Comparison of ENCODE assay signal across 13 mouse cellular contexts in the genomic region with DNA sequence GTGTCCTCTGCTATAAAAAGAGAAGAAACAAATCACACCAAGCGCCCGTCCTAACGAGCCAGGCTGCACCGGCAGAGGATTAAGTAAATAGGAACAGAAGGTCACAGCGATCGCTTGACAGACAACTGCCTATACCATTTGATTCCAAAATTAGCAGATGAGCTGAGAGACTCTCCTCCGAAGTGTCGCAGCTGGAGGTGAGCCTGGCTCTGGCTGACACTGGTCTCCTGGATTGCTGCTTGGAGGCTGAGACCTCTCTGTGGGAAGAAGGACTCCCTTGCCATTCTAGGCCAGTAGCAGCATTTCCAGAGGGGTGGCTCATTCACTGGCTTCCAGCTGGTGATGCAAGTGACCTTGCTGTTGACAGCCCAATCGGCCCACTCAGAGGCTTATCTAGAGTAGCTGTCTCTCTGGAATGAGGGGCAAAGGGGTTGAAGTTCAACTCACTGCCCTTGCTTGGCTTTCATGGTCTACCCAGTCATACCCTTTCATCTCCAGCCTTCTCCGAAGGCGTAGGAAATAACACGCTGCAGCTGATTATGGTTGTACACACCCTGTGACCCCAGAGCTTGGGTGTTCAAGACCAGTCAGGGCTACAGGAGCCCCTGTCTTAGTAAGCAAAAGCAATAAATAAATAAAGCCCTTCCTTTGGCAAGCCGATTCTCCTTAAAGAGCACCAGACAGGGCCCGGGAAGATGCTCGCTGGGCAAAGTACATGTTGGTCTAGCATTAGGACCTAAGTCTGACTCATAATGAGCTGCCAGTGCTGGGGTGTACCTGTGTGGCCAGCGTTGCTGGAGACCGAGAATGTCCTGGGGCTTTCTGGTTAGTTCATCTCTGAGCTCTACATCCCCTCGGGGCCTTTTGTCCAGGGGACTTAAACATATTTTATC.
DNase-seq lines count a peak whose midpoint lies in the region; ATAC-seq and TF ChIP-seq lines count a peak whose summit lies in the region.
"Had no signal": no experiment of that assay in that cellular context is flagged by ENCODE, and none has a peak within 500 bp of the region (broad histone marks: within the 10 kb centered on the region; RNA-seq: fewer than 3 reads in every experiment).

No protein-coding gene starts in this region.

- 41% methylated on average over 18 of the region's 18 CpGs for WGBS in heart, embryonic 15.5 days
- WGBS in liver, adult 2 months = 30% methylated on average over 18 of the region's 18 CpGs
- 74% methylated on average over 18 of the region's 18 CpGs for WGBS in forebrain, embryonic 10.5 days

- no peak for TF ChIP-seq POLR2A in liver, adult 2 months (IDR thresholded peaks at IDR 0.05; ENCODE audit: extremely low read depth, insufficient read depth, low read length)

- H3K27ac ChIP-seq in heart, embryonic 15.5 days = no peak overlapping the region
- peak overlapping the region; percentile 22; the same call in 1 of the 2 replicates for H3K27ac ChIP-seq in liver, adult 2 months (replicated peaks; ENCODE audit: insufficient read depth, low read depth, low read length)
- no peak overlapping the region for H3K27ac ChIP-seq in forebrain, embryonic 10.5 days
- H3K27ac ChIP-seq: lung, embryonic 15.5 days; stomach, embryonic 15.5 days had no signal

- no peaks in the 10 kb centered on the region for H3K9me3 ChIP-seq in heart, embryonic 15.5 days (replicated peaks)
- 0 out of 2 replicates have a peak, but pooled peaks cover 3% of the 10 kb centered on the region for H3K9me3 ChIP-seq in forebrain, embryonic 10.5 days
- H3K9me3 ChIP-seq: lung, embryonic 15.5 days; stomach, embryonic 15.5 days had no signal

- no peak for DNase-seq in heart, adult 11 months
- peak; percentile 73 to 77 for DNase-seq in adrenal gland, postnatal 36 days
- peak; percentile 63 for DNase-seq in liver, adult 2 months (ENCODE audit: extremely low read depth, low read depth, low spot score)
- DNase-seq in yolk sac, embryonic 10.5 days (ENCODE audit: low spot score) = peak; percentile 82
- no peak for DNase-seq in thymus, postnatal 14 days
- no peak for DNase-seq in forebrain, embryonic 10.5 days (ENCODE audit: extremely low spot score, low spot score)
- DNase-seq: kidney, adult 18-20 months; thymus, postnatal 4 days had no signal

- 0 out of 2 replicates have a peak overlapping the region, but pooled peaks have one; percentile 10 for H3K4me2 ChIP-seq in heart, embryonic 15.5 days
- H3K4me2 ChIP-seq: lung, embryonic 15.5 days; stomach, embryonic 15.5 days had no signal

- H3K36me3 ChIP-seq in heart, embryonic 15.5 days = no peaks in the 10 kb centered on the region
- no peaks in the 10 kb centered on the region for H3K36me3 ChIP-seq in liver, adult 2 months (ENCODE audit: control insufficient read depth, insufficient read depth, low read length)
- H3K36me3 ChIP-seq in forebrain, embryonic 10.5 days (replicated peaks) = no peaks in the 10 kb centered on the region
- H3K36me3 ChIP-seq: lung, embryonic 15.5 days; stomach, embryonic 15.5 days had no signal

- ATAC-seq in heart, embryonic 15.5 days (replicated peaks; ENCODE audit: insufficient number of reproducible peaks, insufficient read depth, low FRiP score, low read depth) = no peak
- ATAC-seq: forebrain, embryonic 14.5 days had no signal

- TF ChIP-seq CTCF in liver, adult 2 months (IDR thresholded peaks at IDR 0.05; ENCODE audit: low read depth, low read length) = 0 out of 2 replicates have a peak, but pooled peaks have one; percentile 1

- no peaks in the 10 kb centered on the region for H3K79me2 ChIP-seq in liver, adult 2 months (ENCODE audit: control insufficient read depth, insufficient read depth, low read length)

- H3K4me3 ChIP-seq in heart, embryonic 15.5 days = no peak overlapping the region
- H3K4me3 ChIP-seq in liver, adult 2 months (ENCODE audit: insufficient read depth, low read depth, low read length) = no peak overlapping the region
- H3K4me3 ChIP-seq in forebrain, embryonic 10.5 days = no peak overlapping the region
- H3K4me3 ChIP-seq: lung, embryonic 15.5 days; myocyte; stomach, embryonic 15.5 days had no signal

- no peak overlapping the region for H3K9ac ChIP-seq in heart, embryonic 15.5 days
- H3K9ac ChIP-seq in liver, adult 2 months (ENCODE audit: low read depth, low read length) = no peak overlapping the region
- H3K9ac ChIP-seq: lung, embryonic 15.5 days; stomach, embryonic 15.5 days had no signal

- peaks cover 35% of the 10 kb centered on the region for H3K27me3 ChIP-seq in heart, embryonic 15.5 days
- no peaks in the 10 kb centered on the region for H3K27me3 ChIP-seq in liver, adult 2 months (ENCODE audit: control insufficient read depth, insufficient read depth, low read length)
- peaks cover 26% of the 10 kb centered on the region for H3K27me3 ChIP-seq in forebrain, embryonic 10.5 days (ENCODE audit: poor library complexity, severe bottlenecking)
- H3K27me3 ChIP-seq: lung, embryonic 15.5 days; stomach, embryonic 15.5 days had no signal

- H3K4me1 ChIP-seq in heart, embryonic 15.5 days (replicated peaks) = peaks cover 17% of the 10 kb centered on the region
- peaks cover 22% of the 10 kb centered on the region for H3K4me1 ChIP-seq in liver, adult 2 months (ENCODE audit: control insufficient read depth, insufficient read depth, low read length)
- H3K4me1 ChIP-seq in forebrain, embryonic 10.5 days = peaks cover 27% of the 10 kb centered on the region

Comparison
In these comparisons a context has a peak if more than half of its experiments do, and no peak if none do; other contexts are left out.
1. DNase-seq: peak in adrenal gland, postnatal 36 days (2 of 2), liver, adult 2 months (single experiment) and yolk sac, embryonic 10.5 days (single experiment); none in heart, adult 11 months (single experiment), thymus, postnatal 14 days (single experiment) and forebrain, embryonic 10.5 days (single experiment).